Comparison of ENCODE assay signal across 2 mouse cellular contexts in the genomic region with DNA sequence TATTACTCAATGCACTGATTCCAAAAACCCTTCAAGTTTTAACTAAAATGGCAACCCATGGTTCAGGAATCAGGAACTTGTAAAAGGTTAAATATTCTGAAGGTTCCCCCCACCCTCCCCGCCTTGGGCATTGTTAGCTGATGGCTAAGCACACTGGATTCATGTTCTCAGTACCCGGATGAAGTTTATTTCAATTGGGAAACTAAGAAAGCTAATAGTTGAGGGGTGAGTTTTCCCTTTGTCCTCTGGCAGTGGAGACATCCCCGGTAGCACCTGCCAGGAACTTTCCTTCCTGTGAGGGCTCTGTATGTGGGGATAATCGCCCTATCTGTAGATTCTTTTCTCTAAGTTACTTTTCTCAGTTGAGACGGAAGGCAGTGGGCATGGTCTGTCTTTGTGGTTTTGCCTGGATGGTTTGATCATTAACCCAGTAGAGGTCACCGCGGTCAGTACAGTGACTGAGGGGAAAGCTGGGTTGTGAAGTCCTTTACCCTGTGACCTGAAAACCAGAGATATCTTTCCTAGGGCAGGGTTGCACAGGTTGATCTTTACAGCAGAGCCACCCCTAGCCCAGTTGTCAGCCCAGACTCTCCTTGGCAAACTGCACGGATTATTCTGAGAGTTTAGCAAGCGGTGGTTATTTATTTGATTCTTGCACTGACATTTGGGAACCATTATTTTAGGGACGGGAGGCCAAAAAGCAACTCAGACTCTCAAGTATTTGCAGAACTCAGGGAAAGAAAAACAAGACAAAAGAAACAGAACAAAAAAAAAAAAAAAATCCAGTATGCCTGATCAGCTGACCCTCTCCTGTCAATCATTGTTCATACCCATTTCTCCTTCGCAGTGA.
A peak's percentile ranks its signal among the peaks of the same experiment; 100 is the strongest.
TF ChIP-seq lines count a peak whose summit lies in the region.

No protein-coding gene starts in this region.

TF ChIP-seq in CH12.LX, 34 proteins besides CTCF, POLR2A, EP300 and RAD21:
- TF ChIP-seq CHD1 (IDR thresholded peaks at IDR 0.05; ENCODE audit: low read depth, low read length) (no peak), ZNF384 (IDR thresholded peaks at IDR 0.05; ENCODE audit: low read depth, low read length) (0 out of 2 replicates have a peak, but pooled peaks have one; percentile 25)
TF ChIP-seq in CH12.LX: peak in this region for 1.

TF ChIP-seq in MEL, 35 proteins besides CTCF, POLR2A, EP300 and RAD21:
- peak; percentile 37; the same call in 1 of the 2 replicates for TF ChIP-seq USF1 (IDR thresholded peaks at IDR 0.05; ENCODE audit: low read depth, low read length)
- no peak for TF ChIP-seq NELFE (IDR thresholded peaks at IDR 0.05; ENCODE audit: low read depth, low read length)
- TF ChIP-seq ZNF384 (IDR thresholded peaks at IDR 0.05; ENCODE audit: low read depth, low read length), result peak; percentile 60
